In genomic region chr5:124862013-124862866, GRCm38 (mm10) we compare ENCODE assay signal across 7 mouse cellular contexts. TPM values are rescaled to one million over a fixed set of nuclear protein-coding genes. Genes with fewer than 3 reads are reported as not detected.
DNase-seq lines count a peak whose midpoint lies in the region; ATAC-seq lines count a peak whose summit lies in the region.

Ccdc92 (minus strand) TSS chr5:124862424.
Zfp664 (plus strand) TSS chr5:124862691.

- peak; percentile 99 for DNase-seq in adrenal gland, adult 2 months
- peak; percentile 99 for DNase-seq in embryo, embryonic 11.5 days (ENCODE audit: low read depth, low spot score)
- DNase-seq in gastrocnemius, postnatal 36 days = peak; percentile 90 to 96
- DNase-seq in left cerebral cortex, postnatal 25 days (ENCODE audit: low spot score in 2 of 2) = peak; percentile 97 to 99
- peak; percentile 99 for DNase-seq in midbrain, embryonic 10.5 days (ENCODE audit: low spot score)
- peak; percentile 99 for DNase-seq in right cerebral cortex, postnatal 4 days

- H3K4me1 ChIP-seq in intestine, embryonic 15.5 days (replicated peaks) = peaks cover 12% of the 10 kb centered on the region; the same call in 1 of the 2 replicates
- H3K4me1 ChIP-seq in midbrain, embryonic 10.5 days = peaks cover 36% of the 10 kb centered on the region

- H3K4me3 ChIP-seq in intestine, embryonic 15.5 days (replicated peaks) = peak within 1 kb of the TSS; percentile 98
- peak within 1 kb of the TSS; percentile 74 for H3K4me3 ChIP-seq in midbrain, embryonic 10.5 days

- peak within 1 kb of the TSS; percentile 93 for H3K9ac ChIP-seq in intestine, embryonic 15.5 days

- intact Hi-C loops in gastrocnemius, postnatal 36 days (cut with DNase I) = no loop called here
- intact Hi-C loops in left cerebral cortex, postnatal 25 days (cut with DNase I) = no loop called here

- H3K27me3 ChIP-seq in intestine, embryonic 15.5 days (replicated peaks) = peaks cover 16% of the 10 kb centered on the region
- peaks cover 32% of the 10 kb centered on the region for H3K27me3 ChIP-seq in midbrain, embryonic 10.5 days (ENCODE audit: low read depth, poor library complexity, severe bottlenecking)

- H3K27ac ChIP-seq in intestine, embryonic 15.5 days = peak within 1 kb of the TSS; percentile 91
- peak within 1 kb of the TSS; percentile 95 for H3K27ac ChIP-seq in midbrain, embryonic 10.5 days (replicated peaks)

- no peaks in the 10 kb centered on the region for H3K9me3 ChIP-seq in intestine, embryonic 15.5 days
- H3K9me3 ChIP-seq in midbrain, embryonic 10.5 days (replicated peaks) = no peaks in the 10 kb centered on the region

- peak within 1 kb of the TSS; percentile 98 for H3K4me2 ChIP-seq in intestine, embryonic 15.5 days (replicated peaks)

- no peaks in the 10 kb centered on the region for H3K36me3 ChIP-seq in intestine, embryonic 15.5 days
- H3K36me3 ChIP-seq in midbrain, embryonic 10.5 days = peaks cover 26% of the 10 kb centered on the region

- peak; percentile 95 for ATAC-seq in intestine, embryonic 15.5 days

- WGBS in intestine, embryonic 15.5 days = under 1% methylated on average over 94 of the region's 103 CpGs
- under 1% methylated on average over 88 of the region's 103 CpGs for WGBS in midbrain, embryonic 10.5 days

RNA-seq across cellular contexts. Expression of gene Ccdc92, which starts in this region (rescaled TPM):
- 10 to 100 TPM in 1 of 2 experiments, 1 to 10 TPM in 1; 6.3 to 10.9 TPM for total RNA-seq in adrenal gland, adult 2 months (2021)
- 7.3 and 7.4 TPM in 2 replicates for polyA plus RNA-seq in adrenal gland, adult 2 months (2012; rRNA removed)
- under 1 TPM; 0.10 to 0.27 TPM for total RNA-seq in gastrocnemius, postnatal 36 days (2021)
- 6.4 and 6.6 TPM in 2 replicates for polyA plus RNA-seq in intestine, embryonic 15.5 days (2015; fragmentation: Nextera tagmentation; extraction: Ambion mirVana)
- total RNA-seq in left cerebral cortex, postnatal 25 days (2021) = 10 to 100 TPM; 72.2 to 73.5 TPM
- polyA plus RNA-seq in midbrain, embryonic 10.5 days (2016; fragmentation: Nextera tagmentation; extraction: Ambion mirVana) = 12.1 and 13.8 TPM in 2 replicates

RNA-seq across cellular contexts. Expression of gene Zfp664, which starts in this region (rescaled TPM):
- total RNA-seq in adrenal gland, adult 2 months (2021) = 10 to 100 TPM; 44.8 to 49.1 TPM
- polyA plus RNA-seq in adrenal gland, adult 2 months (2012; rRNA removed) = 23.7 and 26.2 TPM in 2 replicates
- total RNA-seq in gastrocnemius, postnatal 36 days (2021) = 10 to 100 TPM; 18.9 to 20.0 TPM
- 77.1 and 77.4 TPM in 2 replicates for polyA plus RNA-seq in intestine, embryonic 15.5 days (2015; fragmentation: Nextera tagmentation; extraction: Ambion mirVana)
- 10 to 100 TPM; 65.8 to 70.9 TPM for total RNA-seq in left cerebral cortex, postnatal 25 days (2021)
- 155 and 159 TPM in 2 replicates for polyA plus RNA-seq in midbrain, embryonic 10.5 days (2016; fragmentation: Nextera tagmentation; extraction: Ambion mirVana)

Comparison
In these comparisons a context has a peak if more than half of its experiments do, and no peak if none do; other contexts are left out.
1. Peak in every context shown above with its lines: DNase-seq, ATAC-seq, H3K4me3 ChIP-seq and H3K27ac ChIP-seq.
2. RNA of gene Ccdc92 (total RNA-seq): 72.2 to 73.5 TPM in left cerebral cortex, postnatal 25 days; 6.3 to 10.9 TPM in adrenal gland, adult 2 months and 0.10 to 0.27 TPM in gastrocnemius, postnatal 36 days; every median in the first group is over 4 times any median in the second.